Mouse (Mus musculus): ENCODE measurements around the gene Blvra. TPM values are rescaled to one million over a fixed set of nuclear protein-coding genes. Genes with fewer than 3 reads are reported as not detected.
"Not testable (repeated sequence)": the region's sequence is repeated elsewhere in the genome, so short reads cannot be mapped to it uniquely, and the experiment has no call there.

Gene Blvra
- 10 to 100 TPM; 19.6 to 21.3 TPM for total RNA-seq (2021)

- DNase-seq (ENCODE audit: extremely low spot score in 1 of 2, low spot score in 1 of 2): peak; percentile 57 to 68
Observed at GRCm38 (mm10) chr2:127070435-127070841, at the start of gene Blvra. Gene Blvra, plus strand, starts transcription at chr2:127070665.

DNA sequence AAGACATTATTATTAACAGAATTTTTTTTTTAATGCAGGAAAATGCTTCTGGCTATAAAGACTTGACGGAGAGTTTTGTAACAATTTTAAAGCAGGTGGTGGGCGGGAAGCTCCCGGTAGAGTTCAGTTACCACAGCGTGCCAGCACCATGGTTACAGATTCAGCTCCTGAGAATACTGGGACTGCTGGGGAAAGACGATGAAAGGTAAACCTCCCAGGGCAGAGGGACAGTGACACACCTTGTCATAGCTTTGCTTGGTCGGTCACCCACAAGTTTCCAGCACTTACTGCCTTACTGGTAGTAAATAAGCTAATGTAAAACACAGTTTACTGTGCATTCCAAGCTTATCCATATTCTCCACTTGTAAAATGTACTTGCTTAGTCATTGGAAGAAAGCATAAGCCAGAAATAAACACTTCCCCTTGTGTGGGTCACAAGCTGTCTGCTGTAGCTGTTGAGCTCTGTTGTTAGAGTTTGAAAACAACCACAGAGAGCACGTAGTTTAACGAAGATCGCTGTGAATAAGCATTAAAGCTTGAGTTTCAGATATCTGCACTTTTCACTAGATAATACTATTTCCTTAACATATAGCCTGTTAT, 35.4 kb upstream of the Blvra start:
- DNase-seq (ENCODE audit: extremely low spot score in 1 of 2, low spot score in 1 of 2): peak in 1 of 2 experiments; percentile 16

- no peak for DNase-seq (ENCODE audit: extremely low spot score in 1 of 2, low spot score in 1 of 2)
Observed at GRCm38 (mm10) chr2:127037299-127037698, 33.2 kb upstream of the Blvra start.

DNA sequence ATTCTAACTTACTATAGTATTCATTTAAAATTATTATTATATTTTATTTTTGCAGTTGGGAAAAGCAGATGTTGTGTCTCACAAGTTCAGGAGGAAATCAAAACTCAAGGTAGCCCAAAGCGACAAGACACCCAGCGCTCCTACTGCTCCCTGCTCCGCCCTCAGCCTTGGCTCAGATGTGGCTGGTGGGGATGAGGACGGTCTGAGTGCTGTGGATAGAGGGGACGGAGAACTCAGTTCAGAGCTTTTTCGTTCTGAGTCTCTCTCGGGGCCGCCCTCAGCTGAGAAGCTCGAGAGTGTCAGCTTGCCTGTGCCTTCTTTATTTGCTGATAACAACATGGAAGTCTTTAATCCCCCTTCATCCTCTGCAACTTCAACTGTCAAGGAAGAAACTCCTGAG, 9.0 kb upstream of the Blvra start:
- DNase-seq (ENCODE audit: extremely low spot score in 1 of 2, low spot score in 1 of 2): no peak

- no peak for DNase-seq (ENCODE audit: extremely low spot score in 1 of 2, low spot score in 1 of 2)
Observed at GRCm38 (mm10) chr2:127068806-127069205, 1.7 kb upstream of the Blvra start.

- DNase-seq (ENCODE audit: extremely low spot score in 1 of 2, low spot score in 1 of 2): no peak
Observed at GRCm38 (mm10) chr2:127069781-127070434, 557 bp upstream of the Blvra start.

- DNase-seq (ENCODE audit: extremely low spot score in 1 of 2, low spot score in 1 of 2): no peak
Observed at GRCm38 (mm10) chr2:127070879-127071278, 414 bp downstream of the Blvra start.

- DNase-seq (ENCODE audit: extremely low spot score in 1 of 2, low spot score in 1 of 2): no peak
Observed at GRCm38 (mm10) chr2:127074116-127074515, 3.7 kb downstream of the Blvra start.

GRCm38 (mm10) chr2:127077611-127078010, 7.1 kb downstream of the Blvra start:
- no peak for DNase-seq (ENCODE audit: extremely low spot score in 1 of 2, low spot score in 1 of 2)

GRCm38 (mm10) chr2:127079066-127079465, 8.6 kb downstream of the Blvra start:
- DNase-seq (ENCODE audit: extremely low spot score in 1 of 2, low spot score in 1 of 2): not testable (repeated sequence)

DNA sequence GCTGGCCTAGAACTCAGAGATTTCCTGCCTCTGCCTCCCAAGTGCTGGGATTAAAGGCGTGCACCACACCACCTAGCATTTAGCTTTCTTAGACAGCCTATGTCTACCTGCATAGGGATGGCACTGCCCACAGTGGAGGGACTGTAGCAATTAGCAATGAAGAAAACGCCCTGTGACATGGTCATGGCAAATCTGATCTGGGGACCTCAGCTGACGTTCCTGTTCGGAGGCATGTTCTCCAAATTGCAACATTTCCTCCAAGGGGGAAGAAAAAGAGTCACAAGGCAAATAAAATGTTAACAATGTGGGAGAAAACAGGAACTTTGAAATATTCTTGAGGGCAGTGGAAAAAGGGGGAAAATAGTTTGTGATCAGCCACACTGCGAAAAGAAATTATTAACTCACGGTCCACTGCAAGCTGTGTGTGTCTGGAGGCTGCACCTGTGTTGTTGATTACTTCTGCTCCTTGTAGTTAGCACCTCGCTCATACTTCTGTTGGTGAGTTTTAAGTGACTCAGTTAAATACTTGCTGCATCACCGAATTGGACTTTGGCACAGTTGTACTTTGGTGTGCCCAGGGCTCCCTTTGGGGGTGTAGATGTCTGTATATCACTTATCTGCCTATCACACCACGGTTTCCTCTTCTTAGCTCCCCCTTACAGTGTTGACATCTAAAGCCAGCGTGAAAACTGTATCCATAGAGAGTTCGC, 9.6 kb downstream of the Blvra start:
- DNase-seq (ENCODE audit: extremely low spot score in 1 of 2, low spot score in 1 of 2): no peak

- DNase-seq (ENCODE audit: extremely low spot score in 1 of 2, low spot score in 1 of 2): no peak
Observed at GRCm38 (mm10) chr2:127080591-127081218, 10.2 kb downstream of the Blvra start.

- no peak for DNase-seq (ENCODE audit: extremely low spot score in 1 of 2, low spot score in 1 of 2)
Observed at GRCm38 (mm10) chr2:127086235-127086634, 15.8 kb downstream of the Blvra start.

DNA sequence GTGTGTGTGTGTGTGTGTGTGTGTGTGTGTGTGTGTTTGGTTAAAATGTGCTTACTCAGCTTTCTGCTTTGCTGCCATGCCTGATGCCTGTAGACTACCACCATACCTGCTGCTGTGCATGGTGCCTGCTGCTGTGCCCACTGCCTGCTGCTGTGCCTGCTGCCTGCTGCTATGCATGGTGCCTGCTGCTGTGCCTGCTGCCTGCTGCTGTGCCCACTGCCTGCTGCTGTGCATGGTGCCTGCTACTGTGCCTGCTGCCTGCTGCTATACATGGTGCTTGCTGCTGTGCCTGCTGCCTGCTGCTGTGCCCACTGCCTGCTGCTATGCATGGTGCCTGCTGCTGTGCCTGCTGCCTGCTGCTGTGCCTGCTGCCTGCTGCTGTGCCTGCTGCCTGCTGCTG, 19.7 kb downstream of the Blvra start:
- not testable (repeated sequence) for DNase-seq (ENCODE audit: extremely low spot score in 1 of 2, low spot score in 1 of 2)

DNA sequence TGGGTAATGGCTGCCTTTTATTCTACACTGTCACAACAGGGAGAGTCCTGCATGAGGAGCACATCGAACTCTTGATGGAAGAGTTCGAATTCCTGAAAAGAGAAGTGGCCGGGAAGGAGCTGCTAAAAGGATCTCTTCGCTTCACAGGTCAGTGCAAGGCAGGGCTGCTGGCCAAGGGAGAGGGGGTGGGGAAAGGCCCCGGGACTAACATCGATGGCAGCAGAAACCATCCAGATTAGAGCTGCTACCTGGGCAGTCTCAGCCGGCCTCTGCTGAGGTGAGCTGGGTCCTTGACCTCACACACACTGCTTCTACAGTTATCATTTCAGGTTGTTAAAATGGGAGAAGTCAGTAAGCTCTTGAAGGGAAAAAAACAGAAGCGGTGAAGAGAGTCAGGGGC, 21.5 kb downstream of the Blvra start:
- no peak for DNase-seq (ENCODE audit: extremely low spot score in 1 of 2, low spot score in 1 of 2)

- no peak for DNase-seq (ENCODE audit: extremely low spot score in 1 of 2, low spot score in 1 of 2)
Observed at GRCm38 (mm10) chr2:127108986-127109385, 38.5 kb downstream of the Blvra start.

- DNase-seq (ENCODE audit: extremely low spot score in 1 of 2, low spot score in 1 of 2): no peak
Observed at GRCm38 (mm10) chr2:127121591-127122235, 51.2 kb downstream of the Blvra start.

- no peak for DNase-seq (ENCODE audit: extremely low spot score in 1 of 2, low spot score in 1 of 2)
Observed at GRCm38 (mm10) chr2:127128926-127129325, 58.5 kb downstream of the Blvra start.

- DNase-seq (ENCODE audit: extremely low spot score in 1 of 2, low spot score in 1 of 2): no peak
Observed at GRCm38 (mm10) chr2:127131353-127131752, 60.9 kb downstream of the Blvra start.

DNA sequence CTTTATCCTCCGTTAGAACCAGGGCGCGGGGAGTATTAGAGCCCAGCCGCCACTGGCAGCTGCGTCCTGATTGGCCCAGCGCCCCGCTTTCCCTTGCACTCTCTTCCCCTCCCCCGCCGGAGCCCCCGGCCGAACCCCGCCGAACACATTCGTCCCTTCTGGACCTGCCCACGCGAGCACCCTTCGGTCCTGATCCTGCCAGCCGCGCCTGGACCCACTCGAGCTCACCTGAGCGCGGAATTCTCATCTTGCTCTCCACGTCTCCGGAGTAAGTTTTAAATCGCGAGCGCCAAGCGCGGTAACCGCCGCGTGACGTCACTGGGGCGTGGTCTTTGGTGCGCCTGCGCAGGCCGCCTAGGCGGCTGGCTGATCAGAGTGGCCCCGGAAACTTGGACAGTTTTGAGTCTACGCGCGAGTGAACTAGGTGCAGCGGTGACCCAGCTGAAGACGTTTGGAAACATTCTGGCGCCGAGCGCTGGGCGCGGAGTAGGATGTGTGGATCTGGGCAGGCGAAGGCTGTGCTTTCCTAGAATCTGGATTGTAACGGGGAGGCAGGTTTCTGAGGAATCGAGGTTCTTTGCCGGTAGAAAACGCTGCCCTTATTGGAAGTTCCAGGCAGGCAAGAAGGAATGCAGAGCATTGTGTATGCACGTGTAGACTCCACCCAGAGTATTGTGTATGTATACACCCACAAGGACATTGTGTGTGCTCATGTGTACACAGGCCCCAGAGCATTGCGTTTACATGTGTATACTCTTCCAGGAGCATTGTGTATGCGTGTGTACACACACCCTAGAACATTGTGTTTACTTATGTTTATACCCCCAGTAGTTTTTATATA, 63.4 kb downstream of the Blvra start, which contains the start of gene Ncaph:
Ncaph (minus strand) TSS at position 334 of the 841 bp plus-strand sequence.
- DNase-seq (ENCODE audit: extremely low spot score in 1 of 2, low spot score in 1 of 2): peak; percentile 92 to 94
